Mouse (Mus musculus) embryonic facial prominence, embryonic 14.5 days (tissue): Measurements from ENCODE around the gene Gm10401. TPM values are rescaled to one million over a fixed set of nuclear protein-coding genes. Genes with fewer than 3 reads are reported as not detected.

Experiments
- ATAC-seq: fragments of 200-750 bp; cut with Nextera tagmentation; 2 replicates; pipeline ENCODE4 v1.8.0; 2017; ENCODE audit warnings: low read depth, moderate number of reproducible peaks, moderate TSS enrichment
- DNase-seq: peaks from one replicate; pipeline ENCODE4 v3.0.0-alpha.2; 2015; ENCODE audit warnings: low spot score
- H3K27ac ChIP-seq: fragments of 300-500 bp; sonication (generic); replicated peaks from 2 replicates; pipeline ENCODE4 v1.5.1; 2014; ENCODE audit warnings: low read depth, mild to moderate bottlenecking, low read length, moderate library complexity
- H3K27me3 ChIP-seq: fragments of 300-500 bp; sonication (generic); replicated peaks from 2 replicates; pipeline ENCODE4 v1.6.1; 2014; ENCODE audit warnings: low read length; ENCODE audit not compliant: control insufficient read depth, insufficient read depth
- H3K36me3 ChIP-seq: fragments of 300-500 bp; sonication (generic); 2 replicates; pipeline ENCODE4 v1.6.1; 2014; ENCODE audit warnings: low read length, mixed read lengths; ENCODE audit not compliant: control insufficient read depth, insufficient read depth
- H3K4me1 ChIP-seq: fragments of 300-500 bp; sonication (generic); 2 replicates; pipeline ENCODE4 v1.6.1; 2014; ENCODE audit warnings: antibody characterized with exemption, low read length; ENCODE audit not compliant: control insufficient read depth, insufficient read depth
- H3K4me2 ChIP-seq: fragments of 300-500 bp; sonication (generic); 2 replicates; pipeline ENCODE4 v1.6.1; 2014; ENCODE audit warnings: low read depth, mild to moderate bottlenecking, low read length, moderate library complexity, mixed read lengths
- H3K4me3 ChIP-seq: fragments of 300-500 bp; sonication (generic); 2 replicates; pipeline ENCODE4 v1.5.1; 2014; ENCODE audit warnings: low read depth, mild to moderate bottlenecking, low read length
- H3K9ac ChIP-seq: fragments of 300-500 bp; sonication (generic); 2 replicates; pipeline ENCODE4 v1.6.1; 2014; ENCODE audit warnings: low read depth, mild to moderate bottlenecking, low read length, moderate library complexity, mixed read lengths
- H3K9me3 ChIP-seq: fragments of 300-500 bp; sonication (generic); 2 replicates; pipeline ENCODE4 v1.6.1; 2016; ENCODE audit warnings: low read length; ENCODE audit not compliant: control insufficient read depth
- WGBS: fragments of 180-500 bp; shearing (Covaris S2); extraction: QIAGEN DNeasy Blood & Tissue Kit; methylation state at CpG from one replicate; pipeline ENCODE4 v1.1.7; 2014; 5-methylcytosine and 5-hydroxymethylcytosine counted together
- polyA plus RNA-seq: library from polyadenylated mRNA; unstranded; fragments of >200 nt; fragmentation: Nextera tagmentation; extraction: Ambion mirVana; gene quantifications from 2 replicates; pipeline ENCODE4 v1.2.1, GENCODE M21; 2014

The Gm10401 gene
- polyA plus RNA-seq, 1 experiment from 2014 or later: 53.2 TPM

DNA sequence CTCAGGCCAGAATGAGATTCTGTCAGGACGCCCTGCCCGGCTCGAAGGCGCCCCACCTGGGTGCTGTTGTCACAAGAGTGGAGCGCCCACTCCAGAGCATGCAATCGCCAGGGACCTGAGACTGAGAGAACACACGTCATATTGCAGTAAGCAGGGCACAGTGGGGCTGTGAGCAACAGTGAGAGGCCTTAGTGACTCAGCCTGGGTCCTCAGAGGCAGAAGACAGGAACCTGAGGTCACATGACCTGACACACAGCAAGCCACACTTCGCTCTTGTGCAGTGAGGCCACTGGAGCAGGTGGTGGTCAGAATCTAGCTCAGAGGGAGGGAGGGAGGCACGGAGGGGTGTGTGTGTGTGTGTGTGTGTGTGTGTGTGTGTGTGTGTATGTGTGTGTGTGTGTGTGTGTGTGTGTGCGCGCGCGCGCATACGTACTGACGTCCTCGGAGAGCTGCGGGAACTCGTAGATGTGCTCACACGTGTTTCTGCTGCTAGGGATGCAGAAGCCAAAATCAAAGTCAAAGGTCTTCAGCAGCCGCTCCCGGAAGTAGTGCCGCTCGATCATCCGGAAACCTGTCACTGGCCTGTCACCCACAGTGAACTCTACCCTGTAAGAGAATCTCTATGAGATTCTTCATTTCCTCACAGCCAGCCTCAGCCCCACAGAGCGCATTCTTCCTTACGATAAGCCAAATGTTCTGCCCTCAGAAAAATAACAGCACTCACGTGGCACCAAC is 28.6 kb upstream of the Gm10401 start:
- peaks cover 64% of the 10 kb centered on the region for H3K36me3 ChIP-seq
- ATAC-seq: no peak

DNA sequence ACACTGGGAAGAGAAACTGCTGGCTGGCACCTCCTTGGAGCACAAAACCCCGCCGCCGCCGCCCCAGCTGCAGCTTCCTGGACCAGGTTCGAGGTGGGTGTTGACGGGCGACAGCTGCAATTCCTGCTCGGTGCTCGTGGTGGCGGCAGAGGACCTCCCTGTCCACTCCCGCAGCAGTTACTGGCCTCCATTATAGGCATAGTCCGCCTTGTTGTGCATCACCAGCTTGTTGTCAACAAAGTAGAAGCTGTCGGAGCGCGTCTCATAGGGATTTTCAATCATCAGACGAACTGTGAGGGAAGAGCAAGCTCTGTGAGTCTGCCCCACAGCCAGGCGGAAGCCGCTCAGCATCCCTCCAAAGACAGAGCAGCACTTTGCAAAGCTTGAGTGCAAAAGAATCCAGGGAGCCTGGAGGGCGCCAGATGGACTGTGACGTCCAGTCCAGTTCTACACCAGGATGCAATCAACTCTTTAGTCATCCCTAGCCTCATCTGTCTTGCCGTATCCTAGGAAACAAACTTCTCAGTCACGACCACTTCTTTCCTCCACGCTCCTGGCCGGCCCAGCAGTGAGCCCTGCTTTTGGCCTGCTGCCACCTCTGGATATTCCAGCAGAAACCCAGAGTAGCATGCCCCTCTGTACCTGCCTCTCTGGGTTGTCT is 27.2 kb upstream of the Gm10401 start:
- Histone ChIP-seq H3K27me3 (no peaks in the 10 kb centered on the region), H3K9me3 (no peaks in the 10 kb centered on the region), H3K4me2 (no peak overlapping the region), H3K36me3 (peaks cover 64% of the 10 kb centered on the region), H3K9ac (no peak overlapping the region), H3K27ac (no peak overlapping the region), H3K4me3 (no peak overlapping the region), H3K4me1 (no peaks in the 10 kb centered on the region)
- ATAC-seq: peak; percentile 80
- DNase-seq: peak; percentile 87
- WGBS: 19% methylated on average over 24 of the region's 24 CpGs

More for the DNA sequence above, 28.6 kb upstream of the Gm10401 start:
- Histone ChIP-seq H3K4me2 (no peak overlapping the region), H3K9me3 (no peaks in the 10 kb centered on the region), H3K9ac (no peak overlapping the region), H3K4me1 (no peaks in the 10 kb centered on the region), H3K4me3 (no peak overlapping the region), H3K27ac (no peak overlapping the region), H3K27me3 (no peaks in the 10 kb centered on the region)
- DNase-seq: no peak
- WGBS: 86% methylated on average over 23 of the region's 28 CpGs

DNA sequence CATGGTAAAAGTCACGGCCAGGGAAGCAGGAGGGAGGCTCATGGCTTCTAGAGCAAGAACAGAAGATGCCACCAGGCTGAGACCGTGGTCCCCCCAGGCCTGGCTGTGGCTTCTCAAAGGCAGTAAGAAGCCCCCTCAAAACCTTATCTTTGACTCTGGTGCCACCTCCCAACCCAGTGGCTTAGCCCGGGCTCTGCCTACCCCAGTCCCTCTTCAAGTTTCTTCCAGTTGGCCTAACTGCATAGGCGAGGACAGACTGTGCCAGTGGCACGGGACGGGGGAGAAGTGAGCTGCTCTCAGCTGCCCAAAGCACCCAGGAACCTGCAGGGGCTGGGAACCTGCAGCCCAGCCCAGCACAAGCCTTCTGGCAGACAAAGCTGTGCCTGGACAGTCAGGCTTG is 26.6 kb upstream of the Gm10401 start:
- H3K4me3 ChIP-seq: no peak overlapping the region
- no peak for ATAC-seq
- no peaks in the 10 kb centered on the region for H3K4me1 ChIP-seq
- H3K27me3 ChIP-seq: no peaks in the 10 kb centered on the region
- H3K4me2 ChIP-seq: no peak overlapping the region
- H3K27ac ChIP-seq: no peak overlapping the region
- no peaks in the 10 kb centered on the region for H3K9me3 ChIP-seq
- DNase-seq: no peak
- peaks cover 61% of the 10 kb centered on the region for H3K36me3 ChIP-seq
- 91% methylated on average over 6 of the region's 6 CpGs for WGBS
- no peak overlapping the region for H3K9ac ChIP-seq

DNA sequence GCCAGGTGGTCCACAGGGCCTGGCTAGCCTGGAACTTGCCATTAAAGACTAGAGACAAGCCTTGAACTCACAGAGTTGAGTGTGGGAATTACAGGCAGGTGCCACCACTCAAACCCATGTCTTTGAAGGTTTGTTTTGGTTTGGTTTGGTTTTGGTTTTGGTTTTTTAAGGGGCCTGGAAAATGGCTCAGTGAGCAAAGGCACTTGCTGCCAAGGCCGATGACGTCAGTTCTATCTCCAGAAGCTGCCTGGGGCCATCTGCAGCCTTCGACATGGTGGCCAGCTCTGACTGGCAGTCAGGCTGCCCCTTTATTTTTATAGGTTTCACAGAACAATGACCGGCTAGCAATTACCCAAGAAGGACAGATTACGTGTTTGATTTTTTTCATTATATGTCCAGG is 22.9 kb upstream of the Gm10401 start:
- H3K27ac ChIP-seq: no peak overlapping the region
- no peak overlapping the region for H3K4me3 ChIP-seq
- H3K9ac ChIP-seq: no peak overlapping the region
- DNase-seq (no peak), ATAC-seq (no peak)
- 63% methylated on average over 5 of the region's 5 CpGs for WGBS
- H3K36me3 ChIP-seq: peaks cover 41% of the 10 kb centered on the region
- no peak overlapping the region for H3K4me2 ChIP-seq
- no peaks in the 10 kb centered on the region for H3K27me3 ChIP-seq
- H3K9me3 ChIP-seq: no peaks in the 10 kb centered on the region
- H3K4me1 ChIP-seq: no peaks in the 10 kb centered on the region

DNA sequence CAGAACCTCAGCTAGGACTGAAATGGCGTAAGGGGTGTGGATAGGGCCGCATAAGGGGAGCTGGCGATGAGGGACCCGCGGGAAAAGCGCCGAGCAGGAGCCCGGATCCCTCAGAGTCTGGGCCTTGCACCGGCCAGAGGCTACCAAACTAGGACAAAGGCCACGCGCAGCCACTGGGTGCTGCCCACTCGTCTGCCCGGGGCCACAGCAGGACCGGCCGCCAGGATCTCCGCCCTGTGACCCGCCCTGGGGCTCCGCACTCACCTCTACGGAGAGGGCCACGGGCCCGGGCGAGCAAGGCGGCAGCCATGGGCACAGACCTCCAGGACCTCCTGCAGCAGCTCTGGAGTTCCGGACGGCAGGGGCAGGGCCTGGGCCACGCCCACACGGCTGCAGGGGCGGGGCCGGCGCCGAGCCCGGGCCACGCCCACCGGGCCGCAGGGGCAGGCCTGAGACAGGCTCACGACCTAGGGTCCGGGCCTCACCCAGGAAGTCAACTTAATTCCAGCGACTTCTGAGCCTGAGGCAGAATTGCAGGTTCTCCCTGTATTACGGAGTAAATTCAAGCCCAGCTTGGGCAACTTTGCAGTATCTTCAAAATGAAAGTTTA is 21.0 kb upstream of the Gm10401 start, which contains the start of gene Acads:
Gene Acads (minus strand): TSS at position 386 of the 610 bp plus-strand sequence.
- 3% methylated on average over 24 of the region's 39 CpGs for WGBS
- DNase-seq: peak; percentile 83

DNA sequence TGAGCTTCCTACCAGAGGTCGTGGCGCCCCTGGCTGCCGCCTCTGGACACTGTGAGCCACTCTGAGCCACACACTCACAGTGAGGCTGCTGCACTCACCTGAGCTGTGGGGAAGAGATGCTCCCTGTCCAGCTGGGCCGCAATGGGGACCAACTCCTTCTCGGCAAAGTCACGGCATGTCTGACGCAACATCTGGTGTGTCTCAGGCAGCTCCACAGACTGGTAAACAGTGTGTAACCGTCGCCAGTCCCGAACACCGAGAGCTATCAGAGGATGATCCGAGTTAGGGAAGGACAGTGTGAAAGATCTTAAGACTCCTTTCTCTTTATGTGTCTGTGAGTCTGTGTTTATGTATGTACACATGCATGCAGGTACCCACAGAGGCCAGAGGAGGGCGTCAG is 19.4 kb upstream of the Gm10401 start:
- Histone ChIP-seq H3K9ac (no peak overlapping the region), H3K9me3 (no peaks in the 10 kb centered on the region), H3K36me3 (peaks cover 38% of the 10 kb centered on the region), H3K4me2 (no peak overlapping the region), H3K27me3 (no peaks in the 10 kb centered on the region), H3K4me1 (no peaks in the 10 kb centered on the region), H3K27ac (no peak overlapping the region), H3K4me3 (no peak overlapping the region)
- no peak for DNase-seq
- WGBS: 92% methylated on average over 13 of the region's 13 CpGs
- no peak for ATAC-seq

More for the DNA sequence above, 21.0 kb upstream of the Gm10401 start, which contains the start of gene Acads:
- peak within 1 kb of the TSS; percentile 76 for H3K4me2 ChIP-seq
- H3K4me3 ChIP-seq: peak within 1 kb of the TSS; percentile 62
- peak within 1 kb of the TSS; percentile 50; the same call in 1 of the 2 replicates for H3K27ac ChIP-seq
- peak; percentile 95 for ATAC-seq
- H3K9me3 ChIP-seq: no peaks in the 10 kb centered on the region
- H3K4me1 ChIP-seq: no peaks in the 10 kb centered on the region
- H3K36me3 ChIP-seq: peaks cover 35% of the 10 kb centered on the region
- H3K9ac ChIP-seq: peak within 1 kb of the TSS; percentile 76
- no peaks in the 10 kb centered on the region for H3K27me3 ChIP-seq

DNA sequence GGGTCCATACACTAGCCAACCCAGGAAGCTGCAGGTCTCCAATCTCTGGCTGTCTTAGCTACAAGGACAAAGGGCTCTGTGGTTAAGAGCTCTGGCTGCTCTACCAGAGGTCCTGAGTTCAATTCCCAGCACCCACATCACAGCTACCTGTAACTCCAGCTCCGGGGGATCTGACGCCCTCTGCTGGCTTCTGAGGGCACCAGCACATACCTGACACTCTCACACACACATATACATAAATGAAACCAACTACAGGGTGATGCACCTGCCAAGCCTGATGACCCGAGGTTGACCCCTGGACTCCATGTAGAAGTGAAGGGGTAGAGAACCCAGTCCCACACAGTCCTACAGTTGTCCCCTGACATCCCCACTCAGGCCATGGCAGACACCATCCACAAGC is 18.3 kb upstream of the Gm10401 start:
- no peak for DNase-seq
- WGBS: 86% methylated on average over 3 of the region's 3 CpGs
- Histone ChIP-seq H3K4me1 (no peaks in the 10 kb centered on the region), H3K27ac (no peak overlapping the region), H3K4me2 (no peak overlapping the region), H3K4me3 (no peak overlapping the region), H3K9me3 (no peaks in the 10 kb centered on the region), H3K36me3 (peaks cover 44% of the 10 kb centered on the region), H3K9ac (no peak overlapping the region), H3K27me3 (no peaks in the 10 kb centered on the region)
- no peak for ATAC-seq

DNA sequence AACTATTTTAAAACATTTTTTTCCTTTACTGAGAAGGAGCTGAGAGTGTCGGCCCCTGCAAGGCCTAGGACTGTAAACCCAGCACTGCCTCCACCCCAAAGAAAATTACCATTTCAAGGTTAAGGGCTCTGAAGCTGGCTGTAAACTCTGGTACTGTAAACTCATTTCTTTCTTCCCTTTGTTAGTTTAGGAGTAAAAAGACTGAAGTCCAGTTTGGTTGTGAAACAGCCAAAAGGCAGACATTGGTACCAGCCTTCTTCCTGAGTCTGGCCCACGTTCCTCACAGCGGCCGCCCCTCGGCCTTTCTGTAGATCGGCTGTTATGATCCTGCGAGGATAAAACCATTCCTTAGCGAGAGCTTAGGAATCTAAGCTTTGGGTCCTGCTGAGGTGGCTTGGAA is 16.4 kb upstream of the Gm10401 start:
- no peak overlapping the region for H3K4me2 ChIP-seq
- no peak overlapping the region for H3K9ac ChIP-seq
- H3K4me3 ChIP-seq: no peak overlapping the region
- no peak overlapping the region for H3K27ac ChIP-seq
- no peaks in the 10 kb centered on the region for H3K9me3 ChIP-seq
- H3K36me3 ChIP-seq: peaks cover 53% of the 10 kb centered on the region
- H3K4me1 ChIP-seq: no peaks in the 10 kb centered on the region
- H3K27me3 ChIP-seq: no peaks in the 10 kb centered on the region
- WGBS: 94% methylated on average over 8 of the region's 8 CpGs
- ATAC-seq (no peak), DNase-seq (no peak)
